14 mouse cellular contexts compared by ENCODE assay signal in the genomic region with DNA sequence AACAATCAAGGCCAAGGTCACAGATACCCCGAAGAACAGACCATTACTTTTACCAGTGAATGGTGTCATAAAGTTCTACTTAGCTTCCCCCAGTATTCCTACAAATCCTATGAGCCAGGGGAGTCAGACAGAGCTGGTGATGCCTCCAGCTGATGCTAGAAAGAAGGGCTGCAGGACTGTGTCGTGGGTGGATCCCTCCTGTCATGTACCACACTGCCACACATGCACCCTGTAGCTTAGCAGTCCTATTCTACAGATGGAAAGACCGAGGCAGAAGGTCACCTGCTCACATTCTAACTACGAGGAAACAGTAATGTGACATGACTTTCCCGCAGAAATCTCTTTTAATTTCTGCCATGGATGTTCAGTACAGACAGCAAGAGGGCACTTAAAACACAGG. TPM values are rescaled to one million over a fixed set of nuclear protein-coding genes. Genes with fewer than 3 reads are reported as not detected.
DNase-seq lines count a peak whose midpoint lies in the region; ATAC-seq and TF ChIP-seq lines count a peak whose summit lies in the region.
"Had no signal": no experiment of that assay in that cellular context is flagged by ENCODE, and none has a peak within 500 bp of the region (broad histone marks: within the 10 kb centered on the region; RNA-seq: fewer than 3 reads in every experiment).

No protein-coding gene starts in this region.

- peaks cover 45% of the 10 kb centered on the region for H3K4me1 ChIP-seq in forebrain, embryonic 13.5 days
- peaks cover 11% of the 10 kb centered on the region; the same call in 1 of the 2 replicates for H3K4me1 ChIP-seq in forebrain, embryonic 11.5 days (replicated peaks; ENCODE audit: control insufficient read depth, insufficient read depth, low read length)
- peaks cover 9% of the 10 kb centered on the region; the same call in 1 of the 2 replicates for H3K4me1 ChIP-seq in testis, adult 2 months (ENCODE audit: control insufficient read depth, insufficient read depth, low read length)

- TF ChIP-seq CTCF in left cerebral cortex, adult 2 months (IDR thresholded peaks at IDR 0.05) = no peak
- no peak for TF ChIP-seq CTCF in testis, adult 2 months (IDR thresholded peaks at IDR 0.05; ENCODE audit: control insufficient read depth, insufficient read depth, insufficient replicate concordance, low read depth, low read length)

- intact Hi-C loops in left cerebral cortex, adult 2 months (cut with DNase I) = loop anchor here (5.0 kb wide), 1 partner anchor 155 kb away; a partner anchor contains a TSS
- intact Hi-C loops in left cerebral cortex, postnatal 25 days (cut with DNase I) = loop anchor here (5.0 kb wide), 1 partner anchor 55 kb away; no protein-coding TSS in a partner anchor

- peak overlapping the region; percentile 87 for H3K4me2 ChIP-seq in forebrain, embryonic 13.5 days
- no peak overlapping the region for H3K4me2 ChIP-seq in forebrain, embryonic 11.5 days (ENCODE audit: low read depth, low read length, severe bottlenecking)

- TF ChIP-seq POLR2A in testis, adult 2 months (IDR thresholded peaks at IDR 0.05; ENCODE audit: control insufficient read depth, low read depth, low read length) = no peak

- no peak overlapping the region for H3K27ac ChIP-seq in forebrain, embryonic 13.5 days
- H3K27ac ChIP-seq in forebrain, embryonic 11.5 days (ENCODE audit: low read depth, low read length) = no peak overlapping the region
- peak overlapping the region; percentile 99 for H3K27ac ChIP-seq in left cerebral cortex, adult 2 months
- no peak overlapping the region for H3K27ac ChIP-seq in testis, adult 2 months (ENCODE audit: control insufficient read depth, insufficient read depth, low read depth, low read length)

- 86% methylated on average over 5 of the region's 5 CpGs for WGBS in forebrain, embryonic 13.5 days
- 87% methylated on average over 5 of the region's 5 CpGs for WGBS in forebrain, embryonic 11.5 days

- DNase-seq in forebrain, embryonic 11.5 days (ENCODE audit: low spot score) = no peak
- DNase-seq in left cerebral cortex, adult 2 months (ENCODE audit: extremely low spot score in 1 of 2, low spot score in 2 of 2) = no peak
- DNase-seq in left cerebral cortex, postnatal 25 days (ENCODE audit: low spot score in 2 of 2) = no peak
- no peak for DNase-seq in testis, postnatal 14 days (ENCODE audit: low spot score)
- no peak for DNase-seq in adrenal gland, adult 18-20 months (ENCODE audit: low spot score in 2 of 2)
- DNase-seq in embryo, embryonic 9.5 days (ENCODE audit: extremely low spot score) = no peak
- DNase-seq: cerebellum, adult 9-10 months; heart, adult 2 months; heart, postnatal 4 days; lung, postnatal 14 days; spleen, adult 18-20 months; thymus, adult 2 months had no signal

- 0 out of 2 replicates have a peak overlapping the region, but pooled peaks have one; percentile 89 for H3K4me3 ChIP-seq in forebrain, embryonic 13.5 days
- no peak overlapping the region for H3K4me3 ChIP-seq in forebrain, embryonic 11.5 days (ENCODE audit: low read depth, low read length)
- peak overlapping the region; percentile 79 for H3K4me3 ChIP-seq in left cerebral cortex, adult 2 months
- H3K4me3 ChIP-seq in testis, adult 2 months (ENCODE audit: control insufficient read depth, low read depth, low read length) = peak overlapping the region; percentile 95; the same call in 1 of the 2 replicates

- peaks cover 7% of the 10 kb centered on the region; the same call in 1 of the 2 replicates for H3K36me3 ChIP-seq in forebrain, embryonic 13.5 days (ENCODE audit: poor library complexity, severe bottlenecking)
- no peaks in the 10 kb centered on the region for H3K36me3 ChIP-seq in forebrain, embryonic 11.5 days (ENCODE audit: control insufficient read depth, insufficient read depth, low read length)
- H3K36me3 ChIP-seq in testis, adult 2 months (ENCODE audit: control insufficient read depth, insufficient read depth, low read length) = no peaks in the 10 kb centered on the region; the same call in 1 of the 2 replicates

- H3K9me3 ChIP-seq in forebrain, embryonic 13.5 days (replicated peaks) = no peaks in the 10 kb centered on the region
- H3K9me3 ChIP-seq in forebrain, embryonic 11.5 days (ENCODE audit: control insufficient read depth, low read length) = no peaks in the 10 kb centered on the region

- H3K27me3 ChIP-seq in forebrain, embryonic 13.5 days = no peaks in the 10 kb centered on the region
- H3K27me3 ChIP-seq in forebrain, embryonic 11.5 days (ENCODE audit: control insufficient read depth, insufficient read depth, low read length) = no peaks in the 10 kb centered on the region
- H3K27me3 ChIP-seq in testis, adult 2 months (ENCODE audit: control insufficient read depth, insufficient read depth, low read length) = no peaks in the 10 kb centered on the region

- ATAC-seq in forebrain, embryonic 13.5 days = no peak
- ATAC-seq in forebrain, embryonic 11.5 days (replicated peaks; ENCODE audit: low FRiP score) = no peak

- peak overlapping the region; percentile 46; the same call in 1 of the 2 replicates for H3K9ac ChIP-seq in forebrain, embryonic 13.5 days
- no peak overlapping the region for H3K9ac ChIP-seq in forebrain, embryonic 11.5 days (ENCODE audit: low read length)

RNA-seq across cellular contexts. Expression of a gene that starts 1.6 kb away (rescaled TPM):
- polyA plus RNA-seq in forebrain, embryonic 13.5 days (2015; fragmentation: Nextera tagmentation; extraction: Ambion mirVana) = 10.5 and 10.9 TPM in 2 replicates
- polyA plus RNA-seq in forebrain, embryonic 11.5 days (2014; fragmentation: Nextera tagmentation; extraction: Ambion mirVana) = 8.0 and 8.1 TPM in 2 replicates
- total RNA-seq in left cerebral cortex, adult 2 months (2021) = 100 to 1,000 TPM; 163 to 171 TPM
- total RNA-seq in left cerebral cortex, postnatal 25 days (2021) = 100 to 1,000 TPM; 152 TPM
- 62.3 and 62.4 TPM in 2 replicates for polyA plus RNA-seq in testis, adult 2 months (2012; rRNA removed)
- total RNA-seq in adrenal gland, adult 18-20 months (2021) = 10 to 100 TPM; 31.6 to 40.4 TPM

RNA-seq across cellular contexts. Expression of a gene that starts 10.8 kb away (rescaled TPM):
- 12.3 and 14.1 TPM in 2 replicates for polyA plus RNA-seq in forebrain, embryonic 13.5 days (2015; fragmentation: Nextera tagmentation; extraction: Ambion mirVana)
- 11.6 and 15.2 TPM in 2 replicates for polyA plus RNA-seq in forebrain, embryonic 11.5 days (2014; fragmentation: Nextera tagmentation; extraction: Ambion mirVana)
- 10 to 100 TPM; 49.6 to 53.3 TPM for total RNA-seq in left cerebral cortex, adult 2 months (2021)
- total RNA-seq in left cerebral cortex, postnatal 25 days (2021) = 10 to 100 TPM; 51.3 to 58.4 TPM
- 24.4 and 26.2 TPM in 2 replicates for polyA plus RNA-seq in testis, adult 2 months (2012; rRNA removed)
- 10 to 100 TPM; 38.5 to 53.2 TPM for total RNA-seq in adrenal gland, adult 18-20 months (2021)

RNA-seq across cellular contexts. Expression of a gene that starts 29.3 kb away (rescaled TPM):
- 21.0 and 21.2 TPM in 2 replicates for polyA plus RNA-seq in forebrain, embryonic 13.5 days (2015; fragmentation: Nextera tagmentation; extraction: Ambion mirVana)
- polyA plus RNA-seq in forebrain, embryonic 11.5 days (2014; fragmentation: Nextera tagmentation; extraction: Ambion mirVana) = 27.1 and 35.4 TPM in 2 replicates
- total RNA-seq in left cerebral cortex, adult 2 months (2021) = 1 to 10 TPM; 5.4 to 7.0 TPM
- 1 to 10 TPM; 8.5 to 8.8 TPM for total RNA-seq in left cerebral cortex, postnatal 25 days (2021)
- polyA plus RNA-seq in testis, adult 2 months (2012; rRNA removed) = 156 and 170 TPM in 2 replicates
- total RNA-seq in adrenal gland, adult 18-20 months (2021) = 10 to 100 TPM in 1 of 2 experiments, 1 to 10 TPM in 1; 9.7 to 15.6 TPM

RNA-seq across cellular contexts. Expression of a gene that starts 45.3 kb away (rescaled TPM):
- polyA plus RNA-seq in forebrain, embryonic 13.5 days (2015; fragmentation: Nextera tagmentation; extraction: Ambion mirVana) = 5.7 and 6.7 TPM in 2 replicates
- 10.5 and 12.1 TPM in 2 replicates for polyA plus RNA-seq in forebrain, embryonic 11.5 days (2014; fragmentation: Nextera tagmentation; extraction: Ambion mirVana)
- 1 to 10 TPM; 2.9 to 3.6 TPM for total RNA-seq in left cerebral cortex, adult 2 months (2021)
- total RNA-seq in left cerebral cortex, postnatal 25 days (2021) = 1 to 10 TPM; 1.6 to 2.4 TPM
- polyA plus RNA-seq in testis, adult 2 months (2012; rRNA removed) = 5.8 and 6.0 TPM in 2 replicates
- 1 to 10 TPM; 5.6 to 6.2 TPM for total RNA-seq in adrenal gland, adult 18-20 months (2021)

RNA-seq across cellular contexts. Expression of a gene that starts 48.5 kb away (rescaled TPM):
- 9.5 and 10.4 TPM in 2 replicates for polyA plus RNA-seq in forebrain, embryonic 13.5 days (2015; fragmentation: Nextera tagmentation; extraction: Ambion mirVana)
- 14.4 and 16.4 TPM in 2 replicates for polyA plus RNA-seq in forebrain, embryonic 11.5 days (2014; fragmentation: Nextera tagmentation; extraction: Ambion mirVana)
- 10 to 100 TPM; 20.9 to 21.4 TPM for total RNA-seq in left cerebral cortex, adult 2 months (2021)
- total RNA-seq in left cerebral cortex, postnatal 25 days (2021) = 10 to 100 TPM; 20.4 to 21.8 TPM
- polyA plus RNA-seq in testis, adult 2 months (2012; rRNA removed) = 2.4 and 2.9 TPM in 2 replicates
- 10 to 100 TPM; 34.0 to 40.6 TPM for total RNA-seq in adrenal gland, adult 18-20 months (2021)
